Mouse (Mus musculus): Measurements from ENCODE around the gene Gpr146.

Gene Gpr146

GRCm38 (mm10) chr5:139358653-139359052 is 18.8 kb upstream of the Gpr146 start:
- peak; percentile 51 for DNase-seq (ENCODE audit: low read depth, low spot score)

GRCm38 (mm10) chr5:139359244-139359643 is 18.3 kb upstream of the Gpr146 start:
- DNase-seq (ENCODE audit: low read depth, low spot score) = no peak

- DNase-seq (ENCODE audit: low read depth, low spot score) = no peak
Measured at GRCm38 (mm10) chr5:139363858-139364257, 13.6 kb upstream of the Gpr146 start.

GRCm38 (mm10) chr5:139364260-139364910 is 13.1 kb upstream of the Gpr146 start:
- peak; percentile 81 for DNase-seq (ENCODE audit: low read depth, low spot score)

- no peak for DNase-seq (ENCODE audit: low read depth, low spot score)
Measured at GRCm38 (mm10) chr5:139364911-139365571, 12.5 kb upstream of the Gpr146 start.

- no peak for DNase-seq (ENCODE audit: low read depth, low spot score)
Measured at GRCm38 (mm10) chr5:139365827-139366226, 11.7 kb upstream of the Gpr146 start.

- no peak for DNase-seq (ENCODE audit: low read depth, low spot score)
Measured at GRCm38 (mm10) chr5:139366484-139366883, 11.0 kb upstream of the Gpr146 start.

GRCm38 (mm10) chr5:139367884-139368458 is 9.5 kb upstream of the Gpr146 start:
- no peak for DNase-seq (ENCODE audit: low read depth, low spot score)

GRCm38 (mm10) chr5:139368638-139369320 is 8.7 kb upstream of the Gpr146 start:
- DNase-seq (ENCODE audit: low read depth, low spot score) = no peak

GRCm38 (mm10) chr5:139370336-139370735 is 7.2 kb upstream of the Gpr146 start:
- DNase-seq (ENCODE audit: low read depth, low spot score) = no peak

GRCm38 (mm10) chr5:139371118-139371517 is 6.4 kb upstream of the Gpr146 start:
- no peak for DNase-seq (ENCODE audit: low read depth, low spot score)

- peak; percentile 93 for DNase-seq (ENCODE audit: low read depth, low spot score)
Measured at GRCm38 (mm10) chr5:139371631-139372401, 5.7 kb upstream of the Gpr146 start.

GRCm38 (mm10) chr5:139373126-139373525 is 4.4 kb upstream of the Gpr146 start:
- no peak for DNase-seq (ENCODE audit: low read depth, low spot score)

- no peak for DNase-seq (ENCODE audit: low read depth, low spot score)
Measured at GRCm38 (mm10) chr5:139373889-139374444, 3.5 kb upstream of the Gpr146 start.

- peak; percentile 58 for DNase-seq (ENCODE audit: low read depth, low spot score)
Measured at GRCm38 (mm10) chr5:139374841-139375240, 2.7 kb upstream of the Gpr146 start.

- no peak for DNase-seq (ENCODE audit: low read depth, low spot score)
Measured at GRCm38 (mm10) chr5:139378271-139378556, 717 bp downstream of the Gpr146 start.

GRCm38 (mm10) chr5:139378986-139379629 is 1.6 kb downstream of the Gpr146 start:
- DNase-seq (ENCODE audit: low read depth, low spot score) = peak; percentile 36

GRCm38 (mm10) chr5:139379771-139380384 is 2.4 kb downstream of the Gpr146 start:
- DNase-seq (ENCODE audit: low read depth, low spot score) = no peak

GRCm38 (mm10) chr5:139380385-139381248 is 3.1 kb downstream of the Gpr146 start:
- DNase-seq (ENCODE audit: low read depth, low spot score) = peak; percentile 88

Data from R1 (cell line).